In genomic region chr7:13288621-13289020, GRCm38 (mm10) we compare ENCODE assay signal across 8 mouse cellular contexts. TPM values are rescaled to one million over a fixed set of nuclear protein-coding genes. Genes with fewer than 3 reads are reported as not detected.
DNase-seq lines count a peak whose midpoint lies in the region; ATAC-seq and TF ChIP-seq lines count a peak whose summit lies in the region.

No protein-coding gene starts in this region.

- H3K9me3 ChIP-seq in hindbrain, embryonic 16.5 days (ENCODE audit: control insufficient read depth, low read length): no peaks in the 10 kb centered on the region
- no peaks in the 10 kb centered on the region for H3K9me3 ChIP-seq in midbrain, embryonic 14.5 days (ENCODE audit: control insufficient read depth, low read length)

- intact Hi-C loops in gastrocnemius, adult 2 months (cut with DNase I): loop anchor here (2.0 to 10.0 kb wide), 3 partner anchors 56 to 1029 kb away; no protein-coding TSS in a partner anchor

- H3K4me3 ChIP-seq in gastrocnemius, adult 2 months: no peak overlapping the region
- H3K4me3 ChIP-seq in hindbrain, embryonic 16.5 days (ENCODE audit: low read length): no peak overlapping the region
- H3K4me3 ChIP-seq in midbrain, embryonic 14.5 days (replicated peaks; ENCODE audit: low read depth, low read length): no peak overlapping the region

- peak; percentile 75; the same call in 1 of the 2 replicates for ATAC-seq in hindbrain, embryonic 16.5 days
- no peak; the same call in 1 of the 2 replicates for ATAC-seq in midbrain, embryonic 14.5 days (ENCODE audit: low FRiP score, low TSS enrichment)

- H3K4me2 ChIP-seq in hindbrain, embryonic 16.5 days (ENCODE audit: low read length): no peak overlapping the region
- H3K4me2 ChIP-seq in midbrain, embryonic 14.5 days (ENCODE audit: low read length): no peak overlapping the region

- H3K27me3 ChIP-seq in hindbrain, embryonic 16.5 days (replicated peaks; ENCODE audit: control insufficient read depth, insufficient read depth, low read length): no peaks in the 10 kb centered on the region
- no peaks in the 10 kb centered on the region for H3K27me3 ChIP-seq in midbrain, embryonic 14.5 days (ENCODE audit: control insufficient read depth, insufficient read depth, low read length)

- H3K27ac ChIP-seq in gastrocnemius, adult 2 months: no peak overlapping the region
- no peak overlapping the region for H3K27ac ChIP-seq in hindbrain, embryonic 16.5 days (ENCODE audit: low read depth, low read length)
- no peak overlapping the region for H3K27ac ChIP-seq in midbrain, embryonic 14.5 days (replicated peaks; ENCODE audit: low read depth, low read length)

- peak; percentile 69 for TF ChIP-seq CTCF in gastrocnemius, adult 2 months (IDR thresholded peaks at IDR 0.05)

- peaks cover 10% of the 10 kb centered on the region; the same call in 1 of the 2 replicates for H3K36me3 ChIP-seq in hindbrain, embryonic 16.5 days (ENCODE audit: control insufficient read depth, insufficient read depth, low read length)
- H3K36me3 ChIP-seq in midbrain, embryonic 14.5 days (ENCODE audit: control insufficient read depth, insufficient read depth, low read length): peaks cover 77% of the 10 kb centered on the region

- no peaks in the 10 kb centered on the region for H3K4me1 ChIP-seq in hindbrain, embryonic 16.5 days (ENCODE audit: control insufficient read depth, insufficient read depth, low read depth, low read length)
- no peaks in the 10 kb centered on the region for H3K4me1 ChIP-seq in midbrain, embryonic 14.5 days (ENCODE audit: control insufficient read depth, insufficient read depth, low read length)

- DNase-seq in gastrocnemius, adult 2 months: no peak
- DNase-seq in gastrocnemius, adult 18-20 months (ENCODE audit: low spot score): no peak
- DNase-seq in 3T3-L1 (ENCODE audit: low read depth, low spot score): peak; percentile 54
- DNase-seq in ZHBTc4 (ENCODE audit: low read depth, low spot score): peak; percentile 70
- DNase-seq in midbrain, embryonic 14.5 days: peak; percentile 77
- DNase-seq in spleen, adult 18-20 months: no peak
- DNase-seq in cerebellum, adult 11 months: no peak

- H3K9ac ChIP-seq in hindbrain, embryonic 16.5 days (ENCODE audit: low read depth, low read length): no peak overlapping the region
- no peak overlapping the region for H3K9ac ChIP-seq in midbrain, embryonic 14.5 days (replicated peaks; ENCODE audit: low read length)

- 54% methylated on average over 5 of the region's 5 CpGs for WGBS in hindbrain, embryonic 16.5 days
- WGBS in midbrain, embryonic 14.5 days: 53% methylated on average over 5 of the region's 5 CpGs

RNA-seq across cellular contexts. Expression of gene Zswim9, which starts 10.1 kb away (rescaled TPM):
- 10 to 100 TPM; 12.6 to 14.5 TPM for total RNA-seq in gastrocnemius, adult 2 months (2021)
- total RNA-seq in gastrocnemius, adult 18-20 months (2021): 10 to 100 TPM; 13.6 to 14.7 TPM
- 10.3 and 11.9 TPM in 2 replicates for polyA plus RNA-seq in hindbrain, embryonic 16.5 days (2015; fragmentation: Nextera tagmentation; extraction: Ambion mirVana)
- polyA plus RNA-seq in midbrain, embryonic 14.5 days (2014; fragmentation: Nextera tagmentation; extraction: Ambion mirVana): 5.4 and 7.0 TPM in 2 replicates

RNA-seq across cellular contexts. Expression of gene Lig1, which starts 11.5 kb away (rescaled TPM):
- total RNA-seq in gastrocnemius, adult 2 months (2021): 1 to 10 TPM; 1.1 to 1.4 TPM
- 1 to 10 TPM in 1 of 2 experiments, under 1 TPM in 1; 0.91 to 1.4 TPM for total RNA-seq in gastrocnemius, adult 18-20 months (2021)
- polyA plus RNA-seq in hindbrain, embryonic 16.5 days (2015; fragmentation: Nextera tagmentation; extraction: Ambion mirVana): 36.0 and 37.4 TPM in 2 replicates
- polyA plus RNA-seq in midbrain, embryonic 14.5 days (2014; fragmentation: Nextera tagmentation; extraction: Ambion mirVana): 32.3 and 37.4 TPM in 2 replicates

RNA-seq across cellular contexts. Expression of gene Pla2g4c, which starts 35.8 kb away (rescaled TPM):
- under 1 TPM in 1 of 2 experiments, not detected in 1; 0.14 TPM for total RNA-seq in gastrocnemius, adult 2 months (2021)
- total RNA-seq in gastrocnemius, adult 18-20 months (2021): not detected
- 0.44 and 1.1 TPM in 2 replicates for polyA plus RNA-seq in hindbrain, embryonic 16.5 days (2015; fragmentation: Nextera tagmentation; extraction: Ambion mirVana)
- 0.51 and 1.5 TPM in 2 replicates for polyA plus RNA-seq in midbrain, embryonic 14.5 days (2014; fragmentation: Nextera tagmentation; extraction: Ambion mirVana)

Comparison
In these comparisons a context has a peak if more than half of its experiments do, and no peak if none do; other contexts are left out.
1. DNase-seq: peak in 3T3-L1 (single experiment), ZHBTc4 (single experiment) and midbrain, embryonic 14.5 days (single experiment); none in gastrocnemius, adult 2 months (single experiment), gastrocnemius, adult 18-20 months (single experiment), spleen, adult 18-20 months (0 of 2) and cerebellum, adult 11 months (single experiment).